Mouse (Mus musculus) hindbrain, embryonic 13.5 days (tissue): ENCODE measurements at regions not wholly inside any gene's neighbourhood (a gene's known extent, or its start where the extent isn't known, plus 50 kb on each side); places are given as distances from the start of the nearest gene placed in this dataset.

Experiments
- ATAC-seq: fragments of 200-750 bp; cut with Nextera tagmentation; 2 replicates; pipeline ENCODE4 v1.8.0; 2017; ENCODE audit warnings: moderate TSS enrichment; ENCODE audit not compliant: low FRiP score
- H3K27ac ChIP-seq: fragments of 300-500 bp; sonication (generic); 2 replicates; pipeline ENCODE4 v1.5.1; 2015; ENCODE audit warnings: inconsistent platforms, mild to moderate bottlenecking, moderate library complexity
- H3K27me3 ChIP-seq: fragments of 300-500 bp; sonication (generic); 2 replicates; pipeline ENCODE4 v1.6.1; 2015; ENCODE audit warnings: mild to moderate bottlenecking, inconsistent platforms
- H3K36me3 ChIP-seq: fragments of 300-500 bp; sonication (generic); 2 replicates; pipeline ENCODE4 v1.6.1; 2015; ENCODE audit warnings: mild to moderate bottlenecking, inconsistent platforms
- H3K4me1 ChIP-seq: fragments of 300-500 bp; sonication (generic); replicated peaks from 2 replicates; pipeline ENCODE4 v1.6.1; 2015; ENCODE audit warnings: inconsistent platforms
- H3K4me2 ChIP-seq: fragments of 300-500 bp; sonication (generic); 2 replicates; pipeline ENCODE4 v1.6.1; 2015; ENCODE audit warnings: inconsistent platforms, mild to moderate bottlenecking, moderate library complexity
- H3K4me3 ChIP-seq: fragments of 300-500 bp; sonication (generic); 2 replicates; pipeline ENCODE4 v1.5.1; 2015; ENCODE audit warnings: mild to moderate bottlenecking, inconsistent platforms
- H3K9ac ChIP-seq: fragments of 300-500 bp; sonication (generic); 2 replicates; pipeline ENCODE4 v1.6.1; 2015; ENCODE audit warnings: mild to moderate bottlenecking, inconsistent platforms
- H3K9me3 ChIP-seq: fragments of 300-500 bp; sonication (generic); 2 replicates; pipeline ENCODE4 v1.6.1; 2016; ENCODE audit warnings: inconsistent platforms
- WGBS: fragments of 180-500 bp; shearing (Covaris S2); methylation state at CpG from one replicate; pipeline ENCODE4 v1.1.7; 2015; 5-methylcytosine and 5-hydroxymethylcytosine counted together

DNA sequence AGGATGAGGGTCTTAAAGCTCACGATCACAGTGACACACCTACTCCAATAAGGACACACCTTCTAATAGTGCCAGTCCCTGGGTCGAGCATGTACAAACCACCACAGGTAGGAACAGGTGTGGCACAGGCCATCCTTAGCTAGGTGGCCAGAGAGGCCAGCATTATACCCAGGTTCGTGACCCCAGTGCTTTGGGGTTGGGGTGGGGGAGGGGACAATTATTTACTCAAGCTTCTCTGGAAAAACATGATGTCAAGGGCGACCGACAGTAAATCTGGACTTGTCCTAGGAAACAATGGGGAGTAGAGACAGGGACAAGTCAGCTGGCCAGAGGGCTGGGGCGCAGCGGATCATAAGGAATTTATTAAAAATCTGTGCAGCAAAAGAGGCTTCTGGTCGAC, 73.9 kb upstream of the Ptpn1 start:
- 76% methylated on average over 8 of the region's 8 CpGs for WGBS
- H3K27me3 ChIP-seq = no peaks in the 10 kb centered on the region

DNA sequence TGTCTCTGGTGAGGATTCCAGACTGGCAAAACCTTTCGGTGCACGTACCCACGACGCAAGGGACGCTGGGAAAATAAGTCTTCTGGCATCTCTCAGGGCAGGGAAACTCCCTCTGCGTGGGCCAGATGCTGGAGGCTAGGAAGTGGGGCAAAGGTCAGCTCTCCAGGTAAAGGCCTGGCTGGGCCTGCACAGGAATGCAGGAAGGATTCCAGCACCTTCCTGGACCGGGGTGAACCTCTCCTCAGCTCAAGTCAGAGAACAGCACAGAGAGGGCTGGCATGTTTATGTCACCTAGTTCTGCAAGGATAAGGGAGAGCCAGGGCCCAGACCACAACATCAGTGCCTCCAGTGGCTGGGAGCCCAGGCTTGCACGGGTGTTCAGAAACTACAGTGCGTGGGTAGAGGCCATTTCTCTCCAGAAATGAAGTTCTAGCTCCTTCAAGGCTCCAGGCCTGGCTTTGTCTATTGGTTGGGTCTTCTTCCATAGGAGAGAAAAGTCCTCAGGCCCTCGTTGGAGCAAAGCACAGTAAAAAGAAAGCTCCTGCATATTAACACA, 74.9 kb upstream of the Ptpn1 start:
- Histone ChIP-seq H3K36me3 (no peaks in the 10 kb centered on the region), H3K9me3 (no peaks in the 10 kb centered on the region), H3K9ac (no peak overlapping the region), H3K4me1 (peaks cover 21% of the 10 kb centered on the region), H3K4me3 (no peak overlapping the region), H3K27me3 (no peaks in the 10 kb centered on the region), H3K27ac (no peak overlapping the region), H3K4me2 (no peak overlapping the region)
- 90% methylated on average over 10 of the region's 10 CpGs for WGBS
- no peak for ATAC-seq

More for the DNA sequence above, 73.9 kb upstream of the Ptpn1 start:
- Histone ChIP-seq H3K4me2 (no peak overlapping the region), H3K4me3 (no peak overlapping the region), H3K9ac (no peak overlapping the region), H3K4me1 (peaks cover 16% of the 10 kb centered on the region), H3K27ac (no peak overlapping the region), H3K36me3 (no peaks in the 10 kb centered on the region), H3K9me3 (no peaks in the 10 kb centered on the region)
- ATAC-seq = no peak

DNA sequence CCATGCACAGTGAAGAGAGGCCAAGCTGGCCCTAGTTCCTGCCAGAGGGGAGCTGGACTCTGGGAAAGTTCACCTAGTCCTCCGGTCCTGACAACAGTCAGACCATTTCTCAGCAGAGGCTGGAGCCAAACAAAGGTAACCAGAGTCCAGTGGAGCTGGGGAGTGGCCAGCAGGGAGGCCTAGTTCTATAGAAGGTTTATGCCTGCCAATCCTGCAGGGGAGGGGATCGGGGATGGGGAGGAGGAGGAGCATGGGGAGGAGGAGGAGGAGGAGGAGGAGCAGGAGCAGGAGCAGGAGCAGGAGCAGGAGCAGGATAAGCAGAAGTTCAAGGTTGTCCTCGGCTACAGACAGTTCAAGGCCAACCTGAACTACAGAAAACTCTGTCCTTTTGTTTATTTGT, 75.8 kb upstream of the Ptpn1 start:
- Histone ChIP-seq H3K4me1 (peaks cover 20% of the 10 kb centered on the region), H3K4me2 (no peak overlapping the region), H3K27ac (no peak overlapping the region), H3K36me3 (no peaks in the 10 kb centered on the region), H3K9ac (no peak overlapping the region), H3K9me3 (no peaks in the 10 kb centered on the region), H3K4me3 (no peak overlapping the region), H3K27me3 (no peaks in the 10 kb centered on the region)
- ATAC-seq = no peak
- WGBS = 60% methylated on average over 3 of the region's 3 CpGs

DNA sequence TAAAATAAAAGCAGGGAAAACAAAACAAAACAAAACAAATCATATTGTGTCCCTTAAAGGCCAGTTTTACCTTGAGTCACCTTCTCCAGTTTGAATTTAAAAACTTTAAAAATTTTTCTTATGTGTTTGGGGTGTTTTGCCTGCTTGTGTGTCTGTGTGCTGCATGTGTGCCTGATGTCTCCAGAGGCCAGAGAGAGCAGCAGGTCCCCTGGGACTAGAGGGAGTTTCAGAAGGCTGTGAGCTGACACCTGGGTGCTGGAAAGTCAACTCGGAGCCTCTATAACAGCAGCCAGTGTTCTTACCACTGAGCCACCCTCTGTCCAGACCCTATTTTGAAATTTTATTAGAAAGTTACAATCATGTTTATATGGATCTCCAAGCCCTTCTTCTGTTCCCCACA, 77.8 kb upstream of the Ptpn1 start:
- Histone ChIP-seq H3K4me3 (no peak overlapping the region), H3K9me3 (no peaks in the 10 kb centered on the region), H3K4me1 (0 out of 2 replicates have a peak, but pooled peaks cover 5% of the 10 kb centered on the region), H3K36me3 (no peaks in the 10 kb centered on the region), H3K27ac (no peak overlapping the region), H3K4me2 (no peak overlapping the region), H3K27me3 (no peaks in the 10 kb centered on the region), H3K9ac (no peak overlapping the region)
- ATAC-seq = no peak
- 90% methylated on average over 1 of the region's 1 CpGs for WGBS

DNA sequence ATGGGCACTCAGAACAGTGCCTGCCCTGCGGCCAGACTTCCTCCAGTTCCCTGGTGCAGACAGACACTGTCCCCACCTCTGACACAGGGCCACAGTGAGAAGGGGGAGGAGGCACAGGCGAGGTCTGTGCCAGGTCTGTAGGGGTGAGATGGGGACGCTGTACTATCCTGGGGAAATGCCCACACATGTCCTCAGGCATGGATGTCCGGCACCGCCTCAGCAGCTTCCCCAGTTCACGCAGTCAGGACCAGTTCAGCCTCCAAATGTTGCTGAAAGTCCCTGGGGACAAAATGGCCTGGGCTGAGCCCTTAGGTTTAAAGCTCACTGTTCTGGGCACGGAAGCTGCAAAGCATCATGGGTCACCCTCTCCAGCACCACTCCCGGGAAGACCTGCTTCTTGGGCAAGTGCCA, 78.4 kb upstream of the Ptpn1 start:
- no peak for ATAC-seq
- Histone ChIP-seq H3K27ac (no peak overlapping the region), H3K9me3 (no peaks in the 10 kb centered on the region), H3K36me3 (no peaks in the 10 kb centered on the region), H3K4me1 (0 out of 2 replicates have a peak, but pooled peaks cover 5% of the 10 kb centered on the region), H3K4me3 (no peak overlapping the region), H3K9ac (no peak overlapping the region), H3K4me2 (no peak overlapping the region), H3K27me3 (no peaks in the 10 kb centered on the region)
- 79% methylated on average over 8 of the region's 8 CpGs for WGBS

DNA sequence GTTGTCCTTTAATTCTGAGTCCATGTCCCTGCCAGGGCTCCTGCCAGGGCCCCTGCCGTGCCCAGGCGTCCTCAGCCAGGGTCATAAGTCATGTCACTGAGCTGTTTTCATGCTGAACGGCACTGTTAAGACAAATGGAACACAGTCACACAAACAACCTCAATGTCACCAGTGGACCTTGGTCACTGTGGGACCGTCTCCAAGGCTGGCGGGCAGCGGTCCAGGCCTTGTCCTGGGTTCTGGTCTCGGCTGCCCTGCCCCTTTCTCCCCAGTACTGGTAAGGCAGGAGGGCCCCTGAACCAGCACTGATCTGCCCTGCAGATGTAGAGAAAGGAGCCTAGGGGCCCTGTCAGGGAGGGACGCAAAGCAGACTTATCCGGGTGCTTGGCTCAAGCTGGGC, 79.3 kb upstream of the Ptpn1 start:
- ATAC-seq = no peak
- Histone ChIP-seq H3K4me1 (0 out of 2 replicates have a peak, but pooled peaks cover 5% of the 10 kb centered on the region), H3K4me3 (no peak overlapping the region), H3K36me3 (no peaks in the 10 kb centered on the region), H3K27me3 (no peaks in the 10 kb centered on the region), H3K9ac (no peak overlapping the region), H3K9me3 (no peaks in the 10 kb centered on the region), H3K4me2 (no peak overlapping the region), H3K27ac (no peak overlapping the region)
- 71% methylated on average over 9 of the region's 9 CpGs for WGBS

DNA sequence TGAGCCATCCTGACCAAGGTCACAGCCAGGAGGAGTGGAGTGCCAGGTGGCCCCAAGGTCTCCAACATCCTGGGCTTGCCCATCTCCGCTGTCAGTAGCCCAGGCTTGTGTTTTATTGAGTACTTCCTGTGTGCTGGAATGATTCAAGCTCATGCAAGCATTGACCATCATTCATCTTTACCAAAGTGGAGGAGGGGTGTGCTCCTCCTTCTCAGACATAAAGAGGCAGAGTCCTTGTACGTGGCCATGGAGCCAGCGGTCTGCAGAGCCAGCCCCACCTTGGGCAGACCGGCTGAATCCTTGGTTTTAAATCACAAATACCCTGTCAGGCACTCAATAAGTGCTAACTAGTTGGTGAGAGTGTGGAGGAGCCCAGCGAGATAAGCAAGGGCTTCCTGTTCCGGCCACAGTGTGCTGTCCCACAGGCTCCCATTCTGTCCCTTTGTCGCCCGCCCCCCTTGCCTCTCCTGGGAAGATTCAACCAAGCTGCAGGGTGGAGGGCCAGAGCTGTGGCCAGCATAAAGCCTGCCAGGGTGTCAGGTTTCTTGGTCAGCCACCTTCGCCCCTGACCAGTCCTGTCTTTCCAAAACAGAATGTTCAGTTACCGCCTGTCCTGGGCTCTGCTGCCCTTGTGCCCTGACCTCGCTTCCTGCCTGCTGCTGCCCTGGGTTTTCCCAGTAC, 80.5 kb upstream of the Ptpn1 start:
- Histone ChIP-seq H3K4me2 (no peak overlapping the region), H3K4me3 (no peak overlapping the region), H3K27me3 (no peaks in the 10 kb centered on the region), H3K27ac (no peak overlapping the region), H3K36me3 (no peaks in the 10 kb centered on the region), H3K4me1 (0 out of 2 replicates have a peak, but pooled peaks cover 5% of the 10 kb centered on the region), H3K9ac (no peak overlapping the region), H3K9me3 (no peaks in the 10 kb centered on the region)
- 41% methylated on average over 11 of the region's 11 CpGs for WGBS
- ATAC-seq = no peak

DNA sequence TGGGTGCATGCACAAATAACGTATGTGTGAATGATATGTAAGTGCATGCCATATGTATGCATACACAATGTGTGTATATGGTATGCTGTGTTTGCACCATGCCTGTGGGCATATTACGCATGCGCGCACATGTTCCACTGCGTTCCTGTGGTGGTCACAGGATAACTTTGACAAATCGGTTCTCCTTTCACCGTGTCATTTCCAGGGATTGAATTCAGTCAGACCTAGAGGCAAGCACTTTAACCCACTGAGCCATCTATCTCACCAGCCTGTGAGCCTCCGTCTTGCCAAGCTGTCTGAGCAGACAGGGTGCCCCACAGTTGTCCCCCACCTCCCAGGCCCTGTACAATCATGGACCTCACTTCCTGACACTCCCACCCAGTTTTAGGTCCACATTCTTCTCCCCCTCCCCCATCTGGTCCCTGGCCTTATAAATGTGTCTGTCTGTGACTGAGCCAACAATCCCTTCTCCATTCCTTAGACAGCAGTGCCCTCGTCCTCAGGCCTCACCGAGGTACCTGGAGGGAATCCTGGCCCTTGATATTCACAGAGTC, 81.8 kb upstream of the Ptpn1 start:
- Histone ChIP-seq H3K27me3 (no peaks in the 10 kb centered on the region), H3K9ac (no peak overlapping the region), H3K9me3 (no peaks in the 10 kb centered on the region), H3K4me1 (0 out of 2 replicates have a peak, but pooled peaks cover 5% of the 10 kb centered on the region), H3K4me2 (no peak overlapping the region), H3K36me3 (no peaks in the 10 kb centered on the region), H3K27ac (no peak overlapping the region), H3K4me3 (no peak overlapping the region)
- ATAC-seq = no peak
- 87% methylated on average over 10 of the region's 10 CpGs for WGBS

DNA sequence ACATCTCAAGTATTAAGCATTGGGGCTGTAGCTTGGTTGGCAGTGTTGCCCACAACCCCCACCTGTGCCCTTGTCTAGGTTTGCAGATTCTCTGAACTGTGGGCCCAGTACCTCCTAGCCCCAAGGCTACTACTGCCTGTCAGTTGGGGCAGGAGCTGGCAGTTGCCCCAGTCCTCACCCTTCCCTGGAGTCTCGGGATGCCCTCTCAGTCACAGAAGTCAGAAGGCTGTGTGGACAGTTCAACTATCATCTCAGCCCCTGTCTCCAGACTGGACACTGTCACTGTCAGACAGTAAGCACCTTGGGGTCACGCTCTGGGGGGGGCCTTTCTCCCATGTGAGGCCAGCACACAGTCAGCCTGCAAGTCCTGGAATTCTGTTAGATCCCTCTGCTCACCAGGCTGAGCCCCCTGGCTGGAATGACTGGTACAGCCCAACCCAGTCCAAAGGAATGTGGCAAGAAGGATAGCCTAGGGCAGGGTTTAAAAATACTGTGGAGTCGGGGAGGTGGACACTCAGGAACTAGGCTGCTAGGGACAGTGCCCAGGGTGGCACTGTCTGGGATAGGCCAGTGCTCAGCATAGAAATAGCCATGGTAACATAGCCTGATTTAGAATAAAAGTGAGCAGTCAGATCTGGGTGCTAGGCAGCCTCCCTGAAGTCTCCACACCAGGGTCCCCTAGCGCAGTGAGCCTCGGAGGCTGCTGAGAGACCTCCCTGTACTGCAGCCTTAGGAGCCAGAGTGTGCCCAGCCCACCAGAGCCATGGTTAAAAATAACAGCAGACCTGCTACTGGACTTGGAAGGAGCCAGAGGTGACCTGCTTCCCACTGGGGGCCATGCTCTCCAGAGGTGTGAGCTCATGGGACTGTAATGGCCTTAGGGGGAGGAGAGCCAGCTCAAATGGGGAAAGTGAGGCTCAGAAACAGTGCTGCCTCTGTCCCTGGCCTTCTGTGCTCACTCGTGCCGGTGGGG, 83.1 kb upstream of the Ptpn1 start:
- WGBS = 77% methylated on average over 7 of the region's 7 CpGs

DNA sequence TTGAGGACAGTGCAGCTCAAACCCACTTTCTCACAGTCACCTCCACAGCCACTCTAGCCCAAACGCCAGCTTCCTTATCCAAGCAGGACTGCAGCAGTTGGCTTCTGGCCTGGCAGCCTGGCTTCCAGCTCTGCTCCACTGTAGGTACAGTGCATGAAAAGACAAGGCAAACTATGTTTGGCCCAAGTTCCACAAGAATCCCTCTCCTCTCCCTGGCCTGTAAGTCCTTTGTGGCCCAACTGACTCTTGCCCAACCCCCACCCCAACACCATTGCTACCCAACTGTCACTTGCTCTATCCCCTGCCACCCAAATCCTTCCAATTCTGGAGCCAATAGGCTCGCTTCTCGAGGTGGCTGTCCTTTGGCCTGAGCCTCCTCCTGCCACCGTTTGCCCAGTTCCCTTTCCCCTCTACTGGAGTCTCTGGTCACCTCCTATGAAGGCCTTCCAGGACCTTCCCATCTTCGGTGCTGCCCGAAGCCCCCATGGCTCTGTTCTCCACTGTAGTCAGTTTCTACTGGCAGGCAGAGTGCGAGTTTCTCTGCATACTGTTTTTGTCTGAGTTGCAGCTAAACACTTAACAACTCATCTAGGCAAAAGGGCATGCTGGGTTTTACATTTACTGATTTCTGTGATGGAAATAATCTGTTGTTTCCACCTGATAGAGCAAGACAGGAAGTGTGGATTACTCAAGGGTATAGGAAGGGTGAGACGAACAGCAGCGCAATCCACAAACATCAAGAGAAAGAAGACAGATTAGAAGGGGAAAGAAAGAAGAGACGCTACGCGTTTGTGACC, 84.4 kb upstream of the Ptpn1 start:
- WGBS = 84% methylated on average over 12 of the region's 12 CpGs
- H3K36me3 ChIP-seq = no peaks in the 10 kb centered on the region

More for the DNA sequence above, 83.1 kb upstream of the Ptpn1 start:
- Histone ChIP-seq H3K9me3 (no peaks in the 10 kb centered on the region), H3K4me1 (0 out of 2 replicates have a peak, but pooled peaks cover 5% of the 10 kb centered on the region), H3K36me3 (no peaks in the 10 kb centered on the region), H3K9ac (no peak overlapping the region), H3K27me3 (no peaks in the 10 kb centered on the region), H3K4me2 (no peak overlapping the region), H3K4me3 (no peak overlapping the region), H3K27ac (no peak overlapping the region)
- no peak for ATAC-seq

DNA sequence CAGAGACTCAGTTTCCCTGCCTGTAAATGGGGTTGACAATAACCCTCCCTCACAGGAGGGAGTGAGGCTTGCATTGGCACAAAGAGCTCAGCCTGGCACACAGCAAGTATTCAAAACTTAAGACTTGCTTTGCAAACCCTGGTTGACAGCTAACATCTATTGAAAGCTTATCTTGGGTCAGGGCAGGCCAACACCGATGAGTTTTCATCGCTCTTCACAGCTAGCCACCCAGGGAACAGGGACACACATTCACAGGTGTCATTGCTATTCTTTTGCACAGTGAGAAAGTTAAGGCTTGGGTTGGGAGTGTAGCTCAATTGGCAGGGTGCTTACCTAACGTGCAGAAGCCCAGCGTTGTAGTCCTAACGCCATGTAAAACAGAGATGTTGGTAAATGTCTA, 86.5 kb upstream of the Ptpn1 start:
- no peak overlapping the region for H3K4me2 ChIP-seq
- no peak overlapping the region for H3K9ac ChIP-seq
- no peak overlapping the region for H3K4me3 ChIP-seq
- H3K9me3 ChIP-seq = no peaks in the 10 kb centered on the region
- peaks cover 9% of the 10 kb centered on the region for H3K4me1 ChIP-seq
- H3K36me3 ChIP-seq = no peaks in the 10 kb centered on the region
- 90% methylated on average over 5 of the region's 5 CpGs for WGBS
- H3K27me3 ChIP-seq = 0 out of 2 replicates have a peak, but pooled peaks cover 7% of the 10 kb centered on the region
- ATAC-seq = no peak
- no peak overlapping the region for H3K27ac ChIP-seq

More for the DNA sequence above, 84.4 kb upstream of the Ptpn1 start:
- Histone ChIP-seq H3K9me3 (no peaks in the 10 kb centered on the region), H3K4me2 (no peak overlapping the region), H3K4me1 (peaks cover 2% of the 10 kb centered on the region; the same call in 1 of the 2 replicates), H3K4me3 (no peak overlapping the region), H3K27me3 (0 out of 2 replicates have a peak, but pooled peaks cover 4% of the 10 kb centered on the region), H3K9ac (no peak overlapping the region), H3K27ac (no peak overlapping the region)
- no peak for ATAC-seq
